Mouse (Mus musculus): ENCODE data around the gene Atp6v0a1.
A peak's percentile ranks its signal among the peaks of the same experiment; 100 is the strongest.
"Not testable (repeated sequence)": the region's sequence is repeated elsewhere in the genome, so short reads cannot be mapped to it uniquely, and the experiment has no call there.

Atp6v0a1 gene

GRCm38 (mm10) chr11:100981236-100981635 lies 28.0 kb upstream of the Atp6v0a1 start:
- DNase-seq (ENCODE audit: low read depth): no peak

- DNase-seq (ENCODE audit: low read depth): no peak
Measured at GRCm38 (mm10) chr11:100982087-100982486, 27.2 kb upstream of the Atp6v0a1 start.

GRCm38 (mm10) chr11:100983125-100983777 lies 26.0 kb upstream of the Atp6v0a1 start:
- DNase-seq (ENCODE audit: low read depth): no peak

- no peak for DNase-seq (ENCODE audit: low read depth)
Measured at GRCm38 (mm10) chr11:100983778-100984131, 25.5 kb upstream of the Atp6v0a1 start.

GRCm38 (mm10) chr11:100985607-100986006 lies 23.6 kb upstream of the Atp6v0a1 start:
- DNase-seq (ENCODE audit: low read depth): no peak

- no peak for DNase-seq (ENCODE audit: low read depth)
Measured at GRCm38 (mm10) chr11:100988674-100989073, 20.6 kb upstream of the Atp6v0a1 start.

- no peak for DNase-seq (ENCODE audit: low read depth)
Measured at GRCm38 (mm10) chr11:100989666-100990065, 19.6 kb upstream of the Atp6v0a1 start.

GRCm38 (mm10) chr11:100991027-100991534 lies 18.2 kb upstream of the Atp6v0a1 start:
- DNase-seq (ENCODE audit: low read depth): no peak

GRCm38 (mm10) chr11:100993437-100993836 lies 15.8 kb upstream of the Atp6v0a1 start:
- no peak for DNase-seq (ENCODE audit: low read depth)

GRCm38 (mm10) chr11:100994233-100994632 lies 15.0 kb upstream of the Atp6v0a1 start:
- DNase-seq (ENCODE audit: low read depth): no peak

- DNase-seq (ENCODE audit: low read depth): no peak
Measured at GRCm38 (mm10) chr11:100994655-100995054, 14.6 kb upstream of the Atp6v0a1 start.

- DNase-seq (ENCODE audit: low read depth): no peak
Measured at GRCm38 (mm10) chr11:100996501-100996900, 12.8 kb upstream of the Atp6v0a1 start.

GRCm38 (mm10) chr11:100998836-100999235 lies 10.4 kb upstream of the Atp6v0a1 start:
- DNase-seq (ENCODE audit: low read depth): no peak

GRCm38 (mm10) chr11:100999254-100999653 lies 10.0 kb upstream of the Atp6v0a1 start:
- DNase-seq (ENCODE audit: low read depth): no peak

- DNase-seq (ENCODE audit: low read depth): not testable (repeated sequence)
Measured at GRCm38 (mm10) chr11:101001875-101002552, 7.2 kb upstream of the Atp6v0a1 start.

GRCm38 (mm10) chr11:101003025-101003685 lies 6.1 kb upstream of the Atp6v0a1 start:
- DNase-seq (ENCODE audit: low read depth): no peak

GRCm38 (mm10) chr11:101008206-101009045 lies 826 bp upstream of the Atp6v0a1 start:
- DNase-seq (ENCODE audit: low read depth): peak; percentile 36

- peak; percentile 76 for DNase-seq (ENCODE audit: low read depth)
Measured at GRCm38 (mm10) chr11:101009888-101010784, 884 bp downstream of the Atp6v0a1 start.

GRCm38 (mm10) chr11:101011641-101012040 lies 2.4 kb downstream of the Atp6v0a1 start:
- no peak for DNase-seq (ENCODE audit: low read depth)

GRCm38 (mm10) chr11:101023371-101023770 lies 14.1 kb downstream of the Atp6v0a1 start:
- DNase-seq (ENCODE audit: low read depth): no peak

- DNase-seq (ENCODE audit: low read depth): no peak
Measured at GRCm38 (mm10) chr11:101024001-101024400, 14.7 kb downstream of the Atp6v0a1 start.
